Mouse (Mus musculus) inflammation-experienced regulatory T-cells, adult 16 weeks (primary cell): ENCODE data around the gene Olfr1392. TPM values are rescaled to one million over a fixed set of nuclear protein-coding genes. Genes with fewer than 3 reads are reported as not detected.

Experiments
- polyA plus RNA-seq: library from polyadenylated mRNA; unstranded; fragments of 100-300 nt; shearing (Covaris generic); gene quantifications from one replicate; pipeline ENCODE4 v1.2.1, GENCODE M21; 2017

The Olfr1392 gene
- polyA plus RNA-seq, result not detected

GRCm38 (mm10) chr11:49284982-49285381, at the start of gene Olfr1392:
Gene Olfr1392 (plus strand): TSS chr11:49285282.

GRCm38 (mm10) chr11:49243727-49244594, 41.1 kb upstream of the Olfr1392 start, which contains the start of gene Mgat1:
Gene Mgat1 (plus strand): TSS chr11:49244191.

GRCm38 (mm10) chr11:49278222-49278621, 6.9 kb upstream of the Olfr1392 start, which contains the start of gene Olfr1393:
Gene Olfr1393 (plus strand): TSS chr11:49278304.

GRCm38 (mm10) chr11:49304441-49304840, 19.4 kb downstream of the Olfr1392 start, which contains the start of gene Olfr10:
Gene Olfr10 (plus strand): TSS chr11:49304741.

GRCm38 (mm10) chr11:49322442-49322841, 37.4 kb downstream of the Olfr1392 start, which contains the start of gene Olfr1391:
Gene Olfr1391 (plus strand): TSS chr11:49322742.

GRCm38 (mm10) chr11:49334888-49335287, 49.8 kb downstream of the Olfr1392 start, which contains the start of gene Olfr1390:
Gene Olfr1390 (plus strand): TSS chr11:49335188.

Other genes with a start within 250 kb of the Olfr1392 start
- gene 9930111J21Rik2, start 234.0 kb upstream of the Olfr1392 start, polyA plus RNA-seq, result 161 TPM
- gene Tgtp2, start 221.1 kb upstream of the Olfr1392 start, polyA plus RNA-seq, result 364 TPM
- gene Ifi47, start 208.7 kb upstream of the Olfr1392 start, polyA plus RNA-seq, result 525 TPM
- gene Olfr1396, start 170.4 kb upstream of the Olfr1392 start, polyA plus RNA-seq, result not detected
- gene Olfr1395, start 143.0 kb upstream of the Olfr1392 start, polyA plus RNA-seq, result not detected
- gene Olfr1394, start 130.9 kb upstream of the Olfr1392 start, polyA plus RNA-seq, result not detected
- gene Btnl9, start 98.1 kb upstream of the Olfr1392 start, polyA plus RNA-seq, result 0.16 TPM
- gene Zfp62, start 82.0 kb upstream of the Olfr1392 start, polyA plus RNA-seq, result 88.1 TPM
- 123 TPM for gene Mgat1, start 41.1 kb upstream of the Olfr1392 start, polyA plus RNA-seq
- not detected for gene Olfr1393, start 7.0 kb upstream of the Olfr1392 start, polyA plus RNA-seq
- not detected for gene Olfr10, start 19.5 kb downstream of the Olfr1392 start, polyA plus RNA-seq
- gene Olfr1391, start 37.5 kb downstream of the Olfr1392 start, polyA plus RNA-seq, result not detected
- not detected for gene Olfr1390, start 49.9 kb downstream of the Olfr1392 start, polyA plus RNA-seq
- not detected for gene Olfr1389, start 137.8 kb downstream of the Olfr1392 start, polyA plus RNA-seq
- gene Olfr1388, start 151.3 kb downstream of the Olfr1392 start, polyA plus RNA-seq, result 0.10 TPM
- not detected for gene Olfr1387, start 170.1 kb downstream of the Olfr1392 start, polyA plus RNA-seq
- not detected for gene Olfr1386, start 179.8 kb downstream of the Olfr1392 start, polyA plus RNA-seq
- 0.09 TPM for gene Olfr1385, start 203.8 kb downstream of the Olfr1392 start, polyA plus RNA-seq
- gene Olfr1384, start 221.4 kb downstream of the Olfr1392 start, polyA plus RNA-seq, result not detected
- not detected for gene Olfr1383, start 234.4 kb downstream of the Olfr1392 start, polyA plus RNA-seq
- not detected for gene Olfr1382, start 243.0 kb downstream of the Olfr1392 start, polyA plus RNA-seq